Mouse (Mus musculus) heart, embryonic 11.5 days (tissue): ENCODE measurements around the gene Prep. TPM values are rescaled to one million over a fixed set of nuclear protein-coding genes. Genes with fewer than 3 reads are reported as not detected.
"Not testable (repeated sequence)": the region's sequence is repeated elsewhere in the genome, so short reads cannot be mapped to it uniquely, and the experiment has no call there.

Experiments used
- ATAC-seq: fragments of 200-750 bp; cut with Nextera tagmentation; replicated peaks from 2 replicates; pipeline ENCODE4 v1.8.0; 2017; ENCODE audit warnings: moderate library complexity; ENCODE audit not compliant: insufficient number of reproducible peaks, low FRiP score, low TSS enrichment
- H3K27ac ChIP-seq: fragments of 300-500 bp; sonication (generic); 2 replicates; pipeline ENCODE4 v1.5.1; 2014; ENCODE audit warnings: mild to moderate bottlenecking, low read depth, low read length
- H3K27me3 ChIP-seq: fragments of 300-500 bp; sonication (generic); 2 replicates; pipeline ENCODE4 v1.6.1; 2014; ENCODE audit warnings: mild to moderate bottlenecking, low read length, mixed read lengths; ENCODE audit not compliant: control insufficient read depth, insufficient read depth
- H3K36me3 ChIP-seq: fragments of 300-500 bp; sonication (generic); 2 replicates; pipeline ENCODE4 v1.6.1; 2014; ENCODE audit warnings: mild to moderate bottlenecking, low read length, moderate library complexity, mixed read lengths; ENCODE audit not compliant: control insufficient read depth, insufficient read depth
- H3K4me1 ChIP-seq: fragments of 300-500 bp; sonication (generic); 2 replicates; pipeline ENCODE4 v1.6.1; 2014; ENCODE audit warnings: low read length; ENCODE audit not compliant: control insufficient read depth, insufficient read depth
- H3K4me2 ChIP-seq: fragments of 300-500 bp; sonication (generic); 2 replicates; pipeline ENCODE4 v1.6.1; 2014; ENCODE audit warnings: mild to moderate bottlenecking, moderate library complexity
- H3K4me3 ChIP-seq: fragments of 300-500 bp; sonication (generic); 2 replicates; pipeline ENCODE4 v1.5.1; 2014; ENCODE audit warnings: low read depth, low read length
- H3K9ac ChIP-seq: fragments of 300-500 bp; sonication (generic); 2 replicates; pipeline ENCODE4 v1.6.1; 2014; ENCODE audit warnings: mild to moderate bottlenecking, low read depth, low read length, moderate library complexity
- H3K9me3 ChIP-seq: fragments of 300-500 bp; sonication (generic); replicated peaks from 2 replicates; pipeline ENCODE4 v1.6.1; 2016; ENCODE audit warnings: low read length; ENCODE audit not compliant: control insufficient read depth
- WGBS: fragments of 180-500 bp; shearing (Covaris S2); extraction: QIAGEN DNeasy Blood & Tissue Kit; methylation state at CpG from one replicate; pipeline ENCODE4 v1.1.7; 2014; ENCODE audit not compliant: insufficient replicate concordance; 5-methylcytosine and 5-hydroxymethylcytosine counted together
- polyA plus RNA-seq: library from polyadenylated mRNA; unstranded; fragments of >200 nt; fragmentation: Nextera tagmentation; extraction: Ambion mirVana; gene quantifications from 2 replicates; pipeline ENCODE4 v1.2.1, GENCODE M21; 2014

Gene Prep
- polyA plus RNA-seq, 1 experiment from 2014 or later, result 18.9 TPM

DNA sequence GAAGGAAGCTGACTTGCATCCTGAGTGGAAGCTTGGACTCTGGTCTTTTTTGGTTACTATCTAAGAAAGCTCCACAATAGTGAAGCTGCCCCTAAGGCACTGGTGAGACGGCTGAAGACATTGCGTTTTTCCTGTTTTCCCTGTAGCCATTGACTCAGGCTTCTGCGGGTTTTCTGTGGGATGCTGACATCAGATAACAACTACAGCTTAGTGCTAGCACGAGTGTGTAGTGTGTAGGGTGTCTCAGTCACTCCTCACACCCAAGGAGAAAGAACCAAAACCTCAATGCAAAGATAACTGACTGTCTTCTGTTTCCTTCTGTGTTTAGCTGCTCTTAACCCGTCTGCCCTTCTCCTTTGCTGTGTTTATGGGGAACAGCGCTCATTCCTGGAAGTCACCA, 13.5 kb downstream of the Prep start:
- Histone ChIP-seq H3K4me1 (peaks cover 49% of the 10 kb centered on the region), H3K36me3 (no peaks in the 10 kb centered on the region), H3K27ac (no peak overlapping the region), H3K4me3 (no peak overlapping the region), H3K4me2 (no peak overlapping the region), H3K27me3 (no peaks in the 10 kb centered on the region), H3K9me3 (no peaks in the 10 kb centered on the region), H3K9ac (no peak overlapping the region)
- 55% methylated on average over 6 of the region's 6 CpGs for WGBS
- ATAC-seq, result no peak

DNA sequence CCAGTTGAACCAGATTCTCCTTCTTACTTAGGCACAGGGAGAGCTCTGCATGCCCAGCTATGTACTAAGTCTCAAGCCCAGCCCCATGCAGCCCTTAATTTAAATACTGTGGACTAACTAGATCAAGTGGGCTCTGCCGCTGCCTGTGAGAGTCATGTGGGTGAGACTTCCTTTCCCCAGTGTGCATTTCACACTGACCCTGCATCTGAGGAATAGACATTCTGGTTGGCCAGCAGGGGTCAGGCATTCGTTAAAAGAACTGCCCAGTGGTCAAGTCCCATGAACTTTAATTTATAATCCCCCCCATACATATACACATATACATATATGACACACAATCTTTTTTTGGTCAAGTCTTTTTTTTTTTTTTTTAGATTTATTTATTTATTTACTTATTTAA, 15.7 kb downstream of the Prep start:
- 42% methylated on average over 2 of the region's 2 CpGs for WGBS
- no peak overlapping the region for H3K4me2 ChIP-seq
- no peaks in the 10 kb centered on the region for H3K9me3 ChIP-seq
- H3K27me3 ChIP-seq, result no peaks in the 10 kb centered on the region
- ATAC-seq, result no peak
- no peak overlapping the region for H3K27ac ChIP-seq
- H3K4me1 ChIP-seq, result peaks cover 37% of the 10 kb centered on the region
- H3K9ac ChIP-seq, result no peak overlapping the region
- no peak overlapping the region for H3K4me3 ChIP-seq
- H3K36me3 ChIP-seq, result no peaks in the 10 kb centered on the region

DNA sequence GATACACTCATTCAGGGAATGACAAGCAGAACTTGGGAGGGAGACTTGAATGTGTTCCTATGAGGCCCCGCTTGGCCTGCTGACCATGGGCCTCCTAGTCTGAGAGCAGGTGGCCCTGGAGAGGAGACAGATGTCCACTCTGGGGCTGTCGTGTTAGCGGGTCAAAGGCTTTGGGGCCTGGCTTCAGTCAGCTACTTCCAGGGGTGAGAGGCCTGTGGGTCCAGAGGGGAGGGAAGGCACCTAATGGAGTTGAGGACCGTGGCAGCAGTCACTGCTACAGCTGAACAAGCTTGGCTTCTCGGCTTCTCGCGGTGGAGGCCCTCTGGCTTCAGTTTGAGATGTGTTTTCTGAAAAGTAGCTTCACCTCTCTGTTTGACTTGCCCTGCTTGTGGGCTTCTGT, 17.0 kb downstream of the Prep start:
- H3K9me3 ChIP-seq, ATAC-seq, H3K4me2 ChIP-seq, H3K36me3 ChIP-seq, H3K27ac ChIP-seq, H3K27me3 ChIP-seq, H3K4me3 ChIP-seq: not testable (repeated sequence)
- Histone ChIP-seq H3K4me1 (peaks cover 34% of the 10 kb centered on the region), H3K9ac (0 out of 2 replicates have a peak overlapping the region, but pooled peaks have one; percentile 2)
- WGBS, result 44% methylated on average over 7 of the region's 7 CpGs

DNA sequence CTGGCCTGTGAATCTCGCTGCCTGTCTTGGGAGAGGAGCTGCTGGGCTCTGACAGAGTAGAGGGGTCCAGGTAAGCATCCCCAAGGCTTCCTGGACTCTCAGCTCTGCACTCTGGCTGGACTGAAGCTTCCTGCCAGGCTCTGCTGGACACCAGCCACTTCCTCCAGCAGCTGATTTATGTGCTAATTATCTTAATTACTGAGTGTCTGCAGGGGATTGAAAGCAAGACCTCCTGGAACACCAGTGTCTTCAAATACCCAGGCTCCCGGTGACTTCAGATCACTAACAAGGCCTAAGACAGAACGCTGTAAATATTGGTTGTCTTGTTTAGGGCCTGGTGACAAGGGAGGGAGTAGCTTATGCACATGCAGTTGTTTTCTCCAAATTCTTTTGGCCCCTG, 17.5 kb downstream of the Prep start:
- Histone ChIP-seq H3K4me3 (no peak overlapping the region), H3K4me1 (peaks cover 34% of the 10 kb centered on the region), H3K27ac (no peak overlapping the region), H3K9ac (0 out of 2 replicates have a peak overlapping the region, but pooled peaks have one; percentile 2), H3K4me2 (no peak overlapping the region), H3K27me3 (no peaks in the 10 kb centered on the region), H3K36me3 (no peaks in the 10 kb centered on the region), H3K9me3 (no peaks in the 10 kb centered on the region)
- ATAC-seq, result no peak
- 47% methylated on average over 3 of the region's 3 CpGs for WGBS

GRCm38 (mm10) chr10:45085315-45085714, 18.3 kb downstream of the Prep start:
- Histone ChIP-seq H3K9ac (no peak overlapping the region), H3K4me3 (no peak overlapping the region), H3K9me3 (no peaks in the 10 kb centered on the region), H3K4me2 (no peak overlapping the region), H3K27me3 (no peaks in the 10 kb centered on the region), H3K27ac (no peak overlapping the region), H3K4me1 (peaks cover 29% of the 10 kb centered on the region; the same call in 1 of the 2 replicates), H3K36me3 (no peaks in the 10 kb centered on the region)
- no peak for ATAC-seq
- WGBS, result 76% methylated on average over 2 of the region's 2 CpGs

GRCm38 (mm10) chr10:45086637-45087036, 19.6 kb downstream of the Prep start:
- Histone ChIP-seq H3K27me3 (no peaks in the 10 kb centered on the region), H3K4me3 (no peak overlapping the region), H3K9ac (no peak overlapping the region), H3K9me3 (no peaks in the 10 kb centered on the region), H3K4me2 (no peak overlapping the region), H3K36me3 (no peaks in the 10 kb centered on the region), H3K27ac (no peak overlapping the region), H3K4me1 (peaks cover 29% of the 10 kb centered on the region)
- 42% methylated on average over 5 of the region's 5 CpGs for WGBS
- ATAC-seq, result no peak

- no peak overlapping the region for H3K4me3 ChIP-seq
- no peak overlapping the region for H3K27ac ChIP-seq
- no peaks in the 10 kb centered on the region for H3K9me3 ChIP-seq
- peaks cover 14% of the 10 kb centered on the region for H3K4me1 ChIP-seq
- H3K9ac ChIP-seq, result no peak overlapping the region
- 64% methylated on average over 8 of the region's 8 CpGs for WGBS
- no peak overlapping the region for H3K4me2 ChIP-seq
- H3K27me3 ChIP-seq, result no peaks in the 10 kb centered on the region
- no peak for ATAC-seq
- peaks cover 4% of the 10 kb centered on the region for H3K36me3 ChIP-seq
These were observed 24.6 kb downstream of the Prep start for GRCm38 (mm10) chr10:45091462-45092079.

GRCm38 (mm10) chr10:45092080-45093056, 25.4 kb downstream of the Prep start:
- Histone ChIP-seq H3K4me1 (peaks cover 13% of the 10 kb centered on the region), H3K27me3 (no peaks in the 10 kb centered on the region), H3K4me3 (no peak overlapping the region), H3K36me3 (peaks cover 5% of the 10 kb centered on the region), H3K9ac (no peak overlapping the region), H3K4me2 (no peak overlapping the region), H3K27ac (no peak overlapping the region), H3K9me3 (no peaks in the 10 kb centered on the region)
- WGBS, result 77% methylated on average over 12 of the region's 12 CpGs
- no peak for ATAC-seq
